Mouse (Mus musculus) kidney, adult 8-10 months (tissue): Measurements from ENCODE around the gene Ppil4.

ENCODE experiments used
- DNase-seq, 2 experiments: peaks; one replicate each; pipeline ENCODE4 v3.0.0; 2022

The Ppil4 gene

GRCm38 (mm10) chr10:7863411-7863810 is 70.7 kb downstream of the Ppil4 start:
- DNase-seq, result no peak

GRCm38 (mm10) chr10:7864184-7864583 is 71.5 kb downstream of the Ppil4 start:
- no peak for DNase-seq

- DNase-seq, result no peak
Measured at GRCm38 (mm10) chr10:7864806-7865205, 72.1 kb downstream of the Ppil4 start.

GRCm38 (mm10) chr10:7866762-7867665 is 74.3 kb downstream of the Ppil4 start:
- peak in 1 of 2 experiments; percentile 15 for DNase-seq

GRCm38 (mm10) chr10:7867666-7868030 is 75.0 kb downstream of the Ppil4 start:
- DNase-seq, result no peak

GRCm38 (mm10) chr10:7869746-7870145 is 77.1 kb downstream of the Ppil4 start:
- no peak for DNase-seq

- no peak for DNase-seq
Measured at GRCm38 (mm10) chr10:7870571-7871315, 78.1 kb downstream of the Ppil4 start.

GRCm38 (mm10) chr10:7871381-7872020 is 78.8 kb downstream of the Ppil4 start:
- DNase-seq, result no peak
